Mouse (Mus musculus) neural tube, postnatal 0 days (tissue): Measurements from ENCODE around the gene Glg1. TPM values are rescaled to one million over a fixed set of nuclear protein-coding genes. Genes with fewer than 3 reads are reported as not detected.

Experiments
- microRNA-seq: library from miRNA; unstranded; fragments of <30 nt; microRNA quantifications from one replicate; pipeline ENCODE4, GENCODE M21; 2016
- polyA plus RNA-seq: library from polyadenylated mRNA; unstranded; fragments of >200 nt; fragmentation: Nextera tagmentation; extraction: Ambion mirVana; gene quantifications from 2 replicates; pipeline ENCODE4 v1.2.1, GENCODE M21; 2015

Gene Glg1
- polyA plus RNA-seq = 55.0 and 58.1 TPM in 2 replicates

GRCm38 (mm10) chr8:111258631-111259407, at the start of gene Glg1:
Gene Glg1, minus strand, starts transcription at chr8:111259216.

GRCm38 (mm10) chr8:111299821-111300568, 41.0 kb upstream of the Glg1 start, which contains the start of gene Rfwd3:
Gene Rfwd3, minus strand, starts transcription at chr8:111300222.

Small RNAs within 50 kb of the gene (microRNA-seq; reads per million reads assigned to microRNA genes)
- gene Gm23193 = not detected

Other genes starting within 250 kb of the Glg1 start
- gene Ddx19b, start 227.5 kb downstream of the Glg1 start, polyA plus RNA-seq = 4.8 and 5.2 TPM in 2 replicates
- 79.9 and 85.0 TPM in 2 replicates for gene Aars, start 226.1 kb downstream of the Glg1 start, polyA plus RNA-seq
- gene Exosc6, start 202.9 kb downstream of the Glg1 start, polyA plus RNA-seq = not detected in 2 replicates
- 0.12 TPM in 1 of 2 replicates, not detected in the other for gene Clec18a, start 166.8 kb downstream of the Glg1 start, polyA plus RNA-seq
- gene Pdpr, start 164.6 kb downstream of the Glg1 start, polyA plus RNA-seq = 9.5 and 9.8 TPM in 2 replicates
- gene Rfwd3, start 41.0 kb upstream of the Glg1 start, polyA plus RNA-seq = 11.1 and 12.0 TPM in 2 replicates
- 0.52 and 0.72 TPM in 2 replicates for gene Mlkl, start 79.0 kb upstream of the Glg1 start, polyA plus RNA-seq
- gene Fa2h, start 134.6 kb upstream of the Glg1 start, polyA plus RNA-seq = 7.2 and 8.2 TPM in 2 replicates